Mouse (Mus musculus): Measurements from ENCODE around the gene Lmo7. TPM values are rescaled to one million over a fixed set of nuclear protein-coding genes. Genes with fewer than 3 reads are reported as not detected.

The Lmo7 gene
- total RNA-seq, 2 experiments from 2014 or later = 0.26 TPM; not detected in 1

DNA sequence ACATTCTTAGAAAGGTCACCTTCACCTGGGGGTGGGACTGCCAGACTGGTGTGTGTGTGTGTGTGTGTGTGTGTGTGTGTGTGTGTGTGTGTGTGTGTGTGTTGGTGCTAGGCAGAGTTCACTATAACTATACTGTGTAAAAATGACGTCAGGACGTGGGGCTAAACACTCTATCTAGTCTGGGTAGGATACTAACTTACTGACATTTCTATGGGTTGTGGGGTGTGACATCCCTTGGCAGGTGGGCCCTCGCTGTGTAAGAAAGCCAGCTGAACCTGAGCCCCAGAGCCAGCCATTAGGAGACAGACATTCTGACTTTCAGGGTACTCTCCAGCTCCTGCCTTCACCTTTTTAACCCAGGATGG lies 47.4 kb downstream of the Lmo7 start:
- no peak for ATAC-seq (replicated peaks; ENCODE audit: low FRiP score, poor library complexity, severe bottlenecking)

DNA sequence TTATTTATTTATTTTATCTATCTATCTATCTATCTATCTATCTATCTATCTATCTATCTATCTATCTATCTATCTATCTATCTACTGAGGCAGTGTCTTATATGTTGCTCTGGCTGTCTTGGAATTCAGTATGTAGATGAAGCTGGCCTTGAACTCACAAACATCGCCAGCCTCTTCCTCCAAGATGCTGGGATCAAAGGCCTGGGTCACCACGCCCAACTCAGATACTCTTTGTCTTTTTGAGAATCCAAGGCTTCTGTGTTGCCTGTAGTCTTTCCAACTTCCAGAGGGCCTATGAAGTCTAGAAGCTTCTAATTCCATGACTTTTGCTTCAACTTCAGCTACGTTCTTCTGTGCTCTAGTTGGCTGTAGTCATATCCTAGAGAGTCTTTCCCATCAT lies 48.7 kb downstream of the Lmo7 start:
- ATAC-seq (replicated peaks; ENCODE audit: low FRiP score, poor library complexity, severe bottlenecking) = no peak

DNA sequence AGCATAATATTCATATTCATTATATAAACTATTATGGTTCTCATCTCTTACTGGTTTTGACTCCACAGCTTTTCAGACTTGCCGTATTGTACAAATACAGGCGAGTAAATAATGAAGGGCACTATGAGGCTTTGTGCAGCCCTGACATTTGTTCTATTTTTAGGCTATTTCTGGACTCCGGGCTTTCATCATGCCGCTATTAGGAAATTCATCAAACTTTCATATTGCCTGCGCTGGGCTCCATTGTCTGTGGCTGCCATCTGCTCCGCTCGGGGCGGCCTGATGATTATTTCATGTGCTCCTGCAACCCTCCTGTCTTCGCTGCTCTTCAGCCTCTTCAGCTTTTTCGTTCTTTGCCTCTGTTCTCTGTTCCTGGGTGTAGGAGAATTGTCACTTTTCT lies 50.3 kb downstream of the Lmo7 start:
- no peak for ATAC-seq (replicated peaks; ENCODE audit: low FRiP score, poor library complexity, severe bottlenecking)

DNA sequence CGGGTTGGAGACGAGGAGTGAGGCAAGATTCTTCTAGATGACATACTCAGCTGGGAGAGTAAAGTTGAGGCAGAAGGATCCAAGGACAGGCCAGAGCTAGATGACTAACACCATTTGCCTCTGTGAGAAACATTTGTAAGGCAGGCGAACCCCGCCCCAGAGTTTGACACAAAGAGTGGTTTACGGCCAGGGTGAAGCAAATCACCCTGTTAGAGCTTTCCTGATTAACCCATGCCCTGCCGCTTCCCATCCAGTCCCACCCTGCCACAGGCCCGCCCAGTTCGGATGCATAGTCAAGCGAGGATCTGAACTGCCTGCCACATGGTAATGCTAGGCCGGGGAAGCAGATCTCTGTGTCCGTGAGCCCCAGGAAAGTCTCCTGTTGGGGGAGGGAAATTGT lies 51.5 kb downstream of the Lmo7 start:
- ATAC-seq (replicated peaks; ENCODE audit: low FRiP score, poor library complexity, severe bottlenecking) = no peak

DNA sequence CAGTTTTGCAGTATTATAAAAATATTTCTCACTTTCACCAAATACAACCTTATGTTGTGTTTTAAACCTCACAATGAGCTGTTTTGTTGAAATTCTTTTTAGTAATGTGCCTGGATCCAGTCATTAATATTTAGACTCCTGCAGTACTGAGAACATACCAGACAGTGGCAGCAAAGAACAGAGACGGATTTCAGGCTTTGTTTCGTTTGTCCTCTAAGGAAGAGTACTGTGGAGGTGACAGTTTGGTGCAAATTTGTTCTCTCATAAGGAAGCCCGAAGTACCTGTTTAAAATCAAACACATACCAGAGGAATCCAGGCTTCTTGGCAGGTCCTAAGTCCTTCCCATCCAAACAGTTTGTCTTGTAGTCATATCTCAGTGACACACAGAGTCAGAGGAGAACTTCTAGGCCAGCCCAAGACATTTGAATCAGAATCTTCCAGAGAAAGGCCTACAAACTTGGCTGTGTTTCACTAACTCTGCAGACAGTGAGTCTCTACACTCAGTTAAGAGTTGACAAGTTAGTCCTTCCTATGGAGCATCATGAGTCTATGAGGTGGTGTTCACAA lies 52.3 kb downstream of the Lmo7 start:
- ATAC-seq (replicated peaks; ENCODE audit: low FRiP score, poor library complexity, severe bottlenecking) = no peak

DNA sequence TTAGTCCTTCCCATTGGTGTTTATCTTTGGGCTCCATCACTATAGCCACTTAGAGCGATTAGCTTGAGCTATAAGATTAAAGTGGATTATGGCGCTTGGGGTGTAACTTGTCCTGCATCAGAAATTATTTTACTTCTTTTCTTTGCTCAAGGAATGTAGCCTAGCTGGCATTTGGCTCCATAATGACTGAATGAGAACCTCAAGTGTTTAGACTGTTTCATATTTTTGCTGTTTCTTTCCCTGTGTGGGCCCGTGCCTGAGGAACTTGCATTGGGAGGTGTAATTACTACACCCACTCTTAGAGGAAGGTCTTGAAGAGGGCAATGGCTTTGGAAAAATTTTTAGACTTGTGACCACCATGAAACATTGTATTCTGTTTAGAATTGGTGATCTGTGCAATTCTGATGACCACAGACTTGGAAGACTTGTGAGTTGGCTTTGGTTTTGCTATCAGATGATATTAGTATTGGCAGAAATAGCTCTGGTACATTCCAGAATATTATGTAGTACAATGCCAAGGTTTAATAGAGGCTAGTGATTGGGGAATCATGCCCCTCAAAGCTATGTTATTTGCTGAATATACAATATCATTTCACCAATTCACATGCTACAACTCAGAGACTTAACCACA lies 54.7 kb downstream of the Lmo7 start:
- no peak for ATAC-seq (replicated peaks; ENCODE audit: low FRiP score, poor library complexity, severe bottlenecking)

DNA sequence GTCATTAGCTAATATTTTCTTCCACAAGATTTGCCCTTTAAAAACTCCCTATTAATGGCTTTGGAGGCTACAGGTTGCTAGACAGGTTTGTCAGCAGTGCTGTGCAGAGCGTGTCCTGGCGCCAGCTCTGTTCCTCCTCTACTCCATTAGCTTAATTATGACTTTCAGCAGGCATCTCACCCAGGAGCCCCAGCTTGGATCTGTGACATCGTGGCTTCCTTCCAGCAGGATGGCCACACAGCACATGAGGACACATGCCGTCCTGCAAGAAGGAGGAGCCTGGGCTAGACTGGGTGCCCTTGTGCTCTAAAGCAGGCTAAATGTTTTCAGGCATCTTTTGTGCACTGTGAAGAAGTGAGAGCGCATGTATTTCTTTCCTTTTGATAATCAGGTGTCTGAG lies 58.1 kb downstream of the Lmo7 start:
- ATAC-seq (replicated peaks; ENCODE audit: low FRiP score, poor library complexity, severe bottlenecking) = no peak

DNA sequence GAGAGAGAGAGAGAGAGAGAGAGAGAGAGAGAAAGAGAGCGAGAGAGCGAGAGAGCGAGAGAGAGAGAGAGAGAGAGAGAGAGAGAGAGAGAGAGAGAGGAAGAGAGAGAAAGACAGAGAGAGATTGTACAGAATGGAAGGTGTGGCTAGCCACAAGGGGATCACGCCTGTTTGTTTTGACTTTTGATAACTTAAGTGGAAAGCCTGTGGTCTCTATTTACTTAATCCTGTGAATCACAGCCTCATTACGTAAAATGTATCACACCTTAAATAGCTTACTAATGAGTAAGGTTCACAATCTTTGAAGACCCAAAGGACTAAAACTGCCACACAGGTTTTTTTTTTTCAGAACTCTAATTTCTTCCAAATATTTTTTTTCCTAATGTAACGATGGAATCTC lies 58.7 kb downstream of the Lmo7 start:
- ATAC-seq (replicated peaks; ENCODE audit: low FRiP score, poor library complexity, severe bottlenecking) = no peak

DNA sequence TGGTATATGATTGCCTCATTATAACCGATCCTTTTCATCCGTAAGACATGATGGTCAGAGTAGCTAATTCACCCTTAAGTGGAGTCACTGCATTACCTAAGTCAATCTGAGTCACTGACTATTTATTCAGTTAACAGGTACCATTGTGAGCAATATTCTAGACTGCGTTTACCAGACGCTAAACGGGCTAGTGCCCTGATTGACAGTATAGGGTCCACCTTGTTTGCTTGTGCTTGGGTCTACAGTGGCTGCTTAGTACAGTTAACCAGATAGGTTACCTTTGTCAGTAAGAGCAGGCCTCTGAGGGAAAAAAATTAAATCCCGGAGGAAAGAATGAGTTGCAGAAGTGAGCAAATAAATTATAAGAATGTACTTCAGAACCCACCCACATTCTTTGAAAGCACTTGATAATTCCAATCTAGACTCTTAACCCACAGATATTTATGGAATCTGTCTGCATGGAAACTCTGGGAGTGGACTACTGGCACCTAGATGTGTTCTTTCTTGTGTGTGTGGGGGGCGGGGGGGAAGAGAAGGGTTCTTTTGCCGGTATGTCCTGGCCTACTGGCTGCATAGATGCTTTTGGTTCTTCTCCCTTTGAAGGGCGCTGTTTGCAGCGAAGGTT lies 64.9 kb downstream of the Lmo7 start:
- no peak for ATAC-seq (replicated peaks; ENCODE audit: low FRiP score, poor library complexity, severe bottlenecking)

DNA sequence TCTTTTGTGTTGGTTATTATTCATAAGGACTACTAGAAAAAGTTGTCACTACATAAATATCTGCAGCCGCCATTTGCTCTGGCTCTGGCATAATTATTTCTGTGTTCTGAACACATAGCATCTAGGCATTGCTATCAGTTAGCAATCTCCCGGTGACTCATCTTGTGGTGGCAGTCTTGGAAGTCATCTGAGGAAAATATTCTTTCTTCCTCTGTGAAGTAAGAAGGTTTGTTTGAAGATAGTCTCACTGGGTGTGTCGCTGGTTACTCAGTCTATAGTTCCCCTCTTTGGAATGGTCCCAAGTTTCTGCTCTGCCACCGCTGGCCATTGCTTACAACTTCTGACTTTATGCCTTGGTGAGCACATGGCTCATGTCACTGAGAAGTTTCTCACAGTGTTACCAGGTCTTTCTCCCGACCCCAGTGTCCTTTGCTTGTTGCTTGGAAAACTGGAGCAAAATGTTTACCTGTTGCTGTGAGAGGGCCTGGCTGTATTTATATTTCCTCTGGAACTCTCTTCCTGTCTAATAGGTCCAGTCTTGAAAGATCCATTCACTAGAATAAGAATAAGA lies 68.3 kb downstream of the Lmo7 start:
- ATAC-seq (replicated peaks; ENCODE audit: low FRiP score, poor library complexity, severe bottlenecking) = no peak

DNA sequence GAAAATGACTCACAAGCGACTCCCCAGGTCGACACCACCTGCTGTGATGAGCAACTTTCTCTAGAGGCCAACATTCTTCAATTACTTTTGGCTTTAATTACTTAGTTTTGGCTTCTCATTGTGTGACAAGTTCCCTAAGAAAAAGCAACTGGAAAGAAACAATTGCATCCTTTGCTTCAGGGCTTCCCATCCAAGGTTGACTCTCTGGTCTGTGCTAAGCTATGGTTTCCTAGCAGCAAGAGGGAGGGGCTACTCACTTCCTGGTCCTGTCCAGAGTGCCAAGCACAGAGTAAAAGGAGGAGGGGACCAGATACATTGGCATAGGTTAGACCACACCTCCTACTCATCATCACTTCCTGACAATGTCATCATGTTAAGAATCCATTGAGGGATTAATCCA lies 69.0 kb downstream of the Lmo7 start:
- no peak for ATAC-seq (replicated peaks; ENCODE audit: low FRiP score, poor library complexity, severe bottlenecking)

DNA sequence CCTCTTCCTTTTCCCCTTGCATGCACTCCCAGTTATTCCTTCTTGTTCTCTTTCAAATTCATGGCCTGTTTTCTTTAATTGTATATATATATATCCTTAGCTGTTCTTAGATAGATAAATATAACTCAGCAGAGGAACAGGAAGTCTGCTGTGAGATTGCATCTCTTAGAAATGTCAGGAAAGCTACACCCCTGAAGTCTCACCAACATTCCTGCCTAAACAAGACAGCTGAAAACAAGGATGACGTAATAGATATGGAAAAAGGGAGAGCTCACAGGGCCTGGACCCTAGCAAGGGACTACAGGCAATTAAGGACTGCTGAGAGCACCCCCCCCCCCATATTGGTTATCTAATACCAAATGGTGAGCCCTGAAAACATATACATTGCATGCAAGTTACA lies 71.9 kb downstream of the Lmo7 start:
- ATAC-seq (replicated peaks; ENCODE audit: low FRiP score, poor library complexity, severe bottlenecking) = no peak

DNA sequence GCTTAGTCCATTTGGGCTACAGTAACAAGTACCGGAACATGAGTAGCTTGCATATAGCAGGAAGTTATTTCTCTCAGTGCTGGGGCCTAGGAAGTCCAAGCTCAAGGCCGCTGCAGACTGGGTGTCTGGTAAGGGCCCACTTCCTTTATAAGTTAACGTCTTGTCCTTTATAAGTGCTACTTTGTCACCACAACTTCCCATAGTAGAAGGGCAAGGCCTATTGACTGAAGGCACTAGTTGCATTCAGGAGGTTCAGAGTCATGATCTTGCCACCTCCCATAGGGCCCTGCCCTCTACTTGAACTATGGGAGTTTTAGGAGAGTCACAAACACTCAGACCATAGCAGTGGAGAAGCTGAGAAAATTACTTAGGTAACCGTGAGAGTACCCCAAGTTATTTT lies 74.4 kb downstream of the Lmo7 start:
- no peak for ATAC-seq (replicated peaks; ENCODE audit: low FRiP score, poor library complexity, severe bottlenecking)

DNA sequence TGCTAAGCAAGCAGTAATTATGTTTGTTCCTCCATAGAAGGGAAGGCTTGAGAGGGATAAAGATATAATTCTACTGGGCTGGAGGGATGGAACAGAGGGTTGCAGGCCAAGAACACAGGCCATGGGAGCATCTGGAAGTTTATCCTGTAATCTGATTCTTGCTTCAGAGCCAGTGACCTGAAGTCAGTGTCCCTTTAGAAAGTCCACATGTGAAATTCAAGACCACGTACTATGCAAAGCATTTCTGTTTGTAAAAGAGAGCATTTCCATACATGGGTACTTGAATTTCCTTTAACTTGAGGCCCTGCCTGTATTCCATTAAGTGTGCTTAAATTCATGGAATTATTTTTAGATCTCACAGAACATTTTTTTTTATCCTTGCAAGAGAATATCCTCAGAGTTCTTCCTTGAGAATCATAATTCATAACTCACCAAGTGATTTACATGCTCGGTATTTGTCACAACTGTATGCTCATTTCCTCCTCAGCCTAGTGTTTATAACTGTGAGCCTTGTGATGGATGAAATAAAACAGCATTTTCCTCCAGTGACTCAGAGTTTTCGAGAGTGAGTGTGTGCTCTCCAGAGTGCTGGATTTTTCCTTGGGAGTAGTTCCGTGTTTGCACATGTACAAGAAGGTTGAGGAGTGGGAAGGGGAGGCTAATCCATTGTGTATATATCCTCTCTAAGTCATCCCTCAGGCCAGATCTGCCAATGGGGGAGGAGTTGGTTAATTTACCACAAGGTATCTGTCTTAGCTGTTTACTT lies 75.0 kb downstream of the Lmo7 start:
- ATAC-seq (replicated peaks; ENCODE audit: low FRiP score, poor library complexity, severe bottlenecking) = no peak

DNA sequence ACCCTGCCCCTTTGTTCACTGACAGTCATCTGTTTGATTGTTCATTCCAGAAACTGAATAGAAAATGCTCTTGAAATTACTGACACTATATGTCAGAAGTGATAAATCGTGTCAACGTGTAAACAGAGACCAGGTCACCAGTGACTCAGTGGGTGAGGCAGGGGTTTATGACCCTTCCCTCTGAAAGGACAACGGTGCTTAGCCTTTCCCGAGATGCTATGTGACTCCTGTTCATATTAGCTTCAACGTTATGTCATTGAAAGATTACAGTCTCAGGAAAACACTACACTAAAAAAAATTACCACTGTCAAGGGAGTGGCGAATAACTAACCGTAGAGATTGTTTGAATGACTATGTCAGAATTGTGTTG lies 75.6 kb downstream of the Lmo7 start:
- no peak for ATAC-seq (replicated peaks; ENCODE audit: low FRiP score, poor library complexity, severe bottlenecking)

DNA sequence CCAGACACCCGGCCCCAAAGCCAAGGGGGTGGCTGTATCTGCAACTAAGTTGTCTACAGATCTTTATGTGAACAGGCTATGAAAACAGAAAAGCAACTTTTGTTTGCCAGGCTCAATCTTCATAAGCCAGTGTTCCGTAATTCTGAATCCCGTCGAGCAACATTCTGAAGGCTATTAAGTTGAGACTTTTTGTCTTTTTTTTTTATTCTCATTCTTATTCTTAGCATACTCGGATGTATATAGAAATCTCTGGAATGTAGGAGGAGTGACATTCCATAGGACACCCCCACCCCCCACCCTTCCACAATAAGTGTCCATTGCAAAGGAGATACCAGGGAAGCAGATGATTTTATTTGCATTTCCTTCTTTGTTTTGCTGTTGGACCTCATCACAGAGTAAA lies 76.3 kb downstream of the Lmo7 start:
- ATAC-seq (replicated peaks; ENCODE audit: low FRiP score, poor library complexity, severe bottlenecking) = no peak

DNA sequence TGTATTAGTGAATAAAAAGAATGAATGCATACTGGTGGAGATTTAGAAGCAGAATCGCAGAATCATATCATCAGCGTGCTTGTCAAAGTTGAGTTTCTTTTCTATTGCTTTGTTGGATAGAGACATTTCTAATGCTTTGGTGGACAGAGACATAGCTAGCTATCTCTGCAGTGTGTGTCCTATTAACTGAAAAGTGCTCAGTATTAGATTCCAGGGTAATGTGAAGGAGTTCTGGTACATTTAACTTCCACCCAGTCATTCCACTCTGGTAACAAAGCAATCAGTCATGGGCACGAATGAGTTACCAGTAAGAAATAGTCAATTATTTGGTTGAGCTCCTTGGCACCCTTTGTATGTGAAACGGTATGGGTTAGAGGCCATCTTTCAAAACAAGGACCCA lies 76.8 kb downstream of the Lmo7 start:
- no peak for ATAC-seq (replicated peaks; ENCODE audit: low FRiP score, poor library complexity, severe bottlenecking)

DNA sequence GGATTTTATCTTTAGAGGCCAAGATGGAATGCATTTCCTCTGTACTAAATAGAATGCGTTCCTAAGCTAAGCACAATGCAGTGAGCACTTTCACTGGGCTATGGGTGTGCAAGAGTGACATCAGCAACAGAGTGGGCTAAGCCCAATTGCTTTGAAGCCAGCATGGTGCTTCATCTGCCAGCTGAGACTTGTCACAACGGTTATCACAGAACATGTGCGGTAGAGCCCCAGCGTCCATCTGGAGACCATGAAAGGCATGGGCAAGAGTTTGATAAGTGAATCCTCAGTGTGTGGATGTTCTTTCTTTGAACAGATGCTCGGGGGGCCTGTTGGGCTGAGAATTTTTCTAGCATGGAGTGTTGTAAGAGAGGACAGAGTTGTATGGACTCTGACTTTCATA lies 86.7 kb downstream of the Lmo7 start:
- ATAC-seq (replicated peaks; ENCODE audit: low FRiP score, poor library complexity, severe bottlenecking) = no peak

DNA sequence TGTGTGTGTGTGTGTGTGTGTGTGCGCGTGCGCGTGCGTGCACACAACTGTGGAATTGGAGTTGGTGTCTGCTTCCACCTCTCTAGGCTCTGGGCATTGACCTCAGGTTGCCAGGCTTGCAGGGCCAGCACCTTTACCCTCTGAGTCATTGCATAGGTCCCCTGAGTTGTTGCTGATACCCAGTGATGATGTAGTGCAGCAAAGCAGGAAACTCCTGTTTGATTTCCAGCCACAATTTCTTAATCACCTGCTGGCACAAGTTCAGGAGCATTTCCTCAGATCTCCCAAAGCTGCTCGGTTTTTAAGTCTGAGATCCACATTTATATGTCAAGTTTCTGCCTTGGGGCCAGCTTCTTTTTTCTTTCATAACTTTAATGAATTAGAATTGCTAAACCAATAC lies 92.6 kb downstream of the Lmo7 start:
- ATAC-seq (replicated peaks; ENCODE audit: low FRiP score, poor library complexity, severe bottlenecking) = no peak

DNA sequence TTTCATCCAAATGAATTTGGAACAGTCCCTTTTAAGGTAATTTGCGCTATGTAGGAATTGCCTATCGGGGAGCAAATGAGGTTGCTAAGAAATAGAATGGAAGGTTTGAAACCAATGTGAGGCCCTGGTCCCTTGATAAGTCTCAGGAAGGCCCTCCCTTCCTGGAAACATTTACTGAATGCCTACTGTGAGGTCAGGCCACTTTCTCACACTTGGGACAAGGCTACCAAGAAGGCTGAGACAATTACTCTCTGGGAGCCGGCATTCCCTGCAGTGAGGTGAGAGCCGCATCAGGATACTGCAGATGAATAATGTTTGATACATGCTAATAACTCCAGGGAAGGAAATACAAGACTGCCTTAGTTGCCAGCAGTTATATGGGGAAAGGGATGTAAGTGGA lies 93.1 kb downstream of the Lmo7 start:
- ATAC-seq (replicated peaks; ENCODE audit: low FRiP score, poor library complexity, severe bottlenecking) = no peak

DNA sequence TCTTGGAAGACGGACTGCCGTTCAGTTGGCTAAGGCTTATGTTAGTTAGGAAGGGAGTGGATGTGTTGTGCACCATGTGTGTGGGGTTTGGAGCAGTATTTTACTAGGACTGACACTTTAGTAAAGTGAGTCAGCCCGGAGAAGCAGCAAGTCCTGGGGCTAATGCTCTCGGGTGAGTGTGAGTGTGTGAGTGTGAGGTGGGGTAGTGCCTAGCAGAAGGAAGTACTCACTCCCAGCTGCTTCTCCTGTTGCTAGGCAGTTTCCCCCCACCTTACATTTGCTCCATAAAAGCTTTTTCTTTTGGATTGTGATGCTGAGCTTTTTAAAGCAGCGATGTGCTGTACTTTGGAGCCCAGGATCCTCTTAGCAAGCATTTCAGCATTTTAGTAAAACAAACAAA lies 99.9 kb downstream of the Lmo7 start:
- ATAC-seq (replicated peaks; ENCODE audit: low FRiP score, poor library complexity, severe bottlenecking) = no peak

Measured in erythroblast, adult 5-6 weeks (primary cell).